Mouse (Mus musculus) liver, embryonic 14.5 days (tissue): ENCODE data around the gene Gid4. TPM values are rescaled to one million over a fixed set of nuclear protein-coding genes. Genes with fewer than 3 reads are reported as not detected.
A peak's percentile ranks its signal among the peaks of the same experiment; 100 is the strongest.

Experiments
- ATAC-seq: fragments of 200-750 bp; cut with Nextera tagmentation; 2 replicates; pipeline ENCODE4 v1.8.0; 2017; ENCODE audit warnings: moderate number of reproducible peaks, mild to moderate bottlenecking, moderate library complexity; ENCODE audit not compliant: insufficient read depth
- DNase-seq, 3 experiments: peaks; one replicate each; pipeline ENCODE4 v3.0.0-alpha.2; 2012 to 2013; ENCODE audit warnings: low read depth in 3 of 3, low spot score in 3 of 3
- H3K27ac ChIP-seq: fragments of 300-500 bp; sonication (generic); 2 replicates; pipeline ENCODE4 v1.5.1; 2014; ENCODE audit warnings: moderate library complexity, mild to moderate bottlenecking, control low read depth, inconsistent platforms
- H3K27me3 ChIP-seq: fragments of 300-500 bp; sonication (generic); 2 replicates; pipeline ENCODE4 v1.6.1; 2014; ENCODE audit warnings: mild to moderate bottlenecking, low read length, moderate library complexity; ENCODE audit not compliant: control insufficient read depth, insufficient read depth
- H3K36me3 ChIP-seq: fragments of 300-500 bp; sonication (generic); replicated peaks from 2 replicates; pipeline ENCODE4 v1.6.1; 2014; ENCODE audit warnings: low read depth; ENCODE audit not compliant: control insufficient read depth, insufficient read depth
- H3K4me1 ChIP-seq, 2 experiments: fragments of 200-500 bp in 1 of 2; fragments of 300-500 bp in 1 of 2; sonication (generic) in 1 of 2; replicated peaks; 2 replicates each; pipeline ENCODE4 v1.6.1; 2012 to 2014; ENCODE audit warnings: antibody characterized with exemption in 1 of 2, inconsistent platforms in 1 of 2, low read length in 1 of 2; ENCODE audit not compliant: control insufficient read depth in 2 of 2, insufficient read depth in 2 of 2
- H3K4me2 ChIP-seq: fragments of 300-500 bp; sonication (generic); 2 replicates; pipeline ENCODE4 v1.6.1; 2014; ENCODE audit warnings: low read depth, mild to moderate bottlenecking, control low read depth, moderate library complexity
- H3K4me3 ChIP-seq, 2 experiments: fragments of 200-500 bp in 1 of 2; fragments of 300-500 bp in 1 of 2; sonication (generic) in 1 of 2; 2 replicates each; pipeline ENCODE4 v1.5.1; 2012 to 2014; ENCODE audit warnings: low read depth in 2 of 2, low read length in 2 of 2, mild to moderate bottlenecking in 2 of 2, control low read depth in 1 of 2, inconsistent platforms in 1 of 2, moderate library complexity in 1 of 2; ENCODE audit not compliant: insufficient read depth in 1 of 2
- H3K9ac ChIP-seq: fragments of 300-500 bp; sonication (generic); replicated peaks from 2 replicates; pipeline ENCODE4 v1.6.1; 2014; ENCODE audit warnings: mild to moderate bottlenecking, control low read depth, moderate library complexity
- H3K9me3 ChIP-seq: fragments of 300-500 bp; sonication (generic); 2 replicates; pipeline ENCODE4 v1.6.1; 2016; ENCODE audit warnings: low read length, mixed read lengths; ENCODE audit not compliant: control insufficient read depth
- CTCF ChIP-seq: IDR thresholded peaks from 2 replicates; pipeline ENCODE4 v1.5.1; 2016; ENCODE audit warnings: antibody characterized with exemption, low read depth, control low read depth
- EP300 ChIP-seq: IDR thresholded peaks from 2 replicates; pipeline ENCODE4 v1.6.1; 2016; ENCODE audit warnings: antibody characterized with exemption, low read depth
- WGBS: fragments of 180-500 bp; shearing (Covaris S2); extraction: QIAGEN DNeasy Blood & Tissue Kit; methylation state at CpG from one replicate; pipeline ENCODE4 v1.1.7; 2014; ENCODE audit not compliant: insufficient replicate concordance; 5-methylcytosine and 5-hydroxymethylcytosine counted together
- polyA plus RNA-seq, 2 experiments: library from polyadenylated mRNA; depleted of rRNA in 1 of 2; stranded (reverse) in 1 of 2; unstranded in 1 of 2; fragments of >200 nt; fragmentation: Nextera tagmentation in 1 of 2; extraction: Ambion mirVana in 1 of 2; gene quantifications; 2 replicates each; pipeline versions ENCODE4 v1.2.1 to v1.2.3; 2012 to 2014

Gid4 gene
- polyA plus RNA-seq, 2 experiments = 6.1 to 8.4 TPM

DNA sequence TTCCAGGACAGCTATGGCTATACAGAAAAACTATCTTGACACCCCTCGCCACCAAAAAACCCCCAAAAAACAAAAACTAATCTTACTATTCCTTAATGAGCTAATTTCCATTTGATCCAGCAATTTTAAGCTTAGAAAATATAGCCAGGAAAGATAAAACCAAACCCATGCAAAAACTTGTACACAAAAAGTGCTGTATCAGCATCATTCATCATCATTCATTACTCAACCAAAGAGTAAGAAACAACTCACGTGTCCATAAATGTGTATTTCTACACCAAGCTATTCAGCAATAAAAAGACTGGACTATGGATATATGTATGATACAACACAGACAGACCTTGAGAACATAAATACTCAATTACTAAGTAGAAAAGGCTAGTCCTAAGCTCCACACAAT, 4.0 kb upstream of the Gid4 start:
- peaks cover 11% of the 10 kb centered on the region for H3K36me3 ChIP-seq
- no peak overlapping the region for H3K9ac ChIP-seq
- no peaks in the 10 kb centered on the region for H3K27me3 ChIP-seq
- H3K4me3 ChIP-seq = no peak overlapping the region
- peaks cover 13% of the 10 kb centered on the region in 2 experiments for H3K4me1 ChIP-seq
- no peak for DNase-seq
- TF ChIP-seq EP300 (no peak), CTCF (no peak)
- no peak for ATAC-seq
- H3K27ac ChIP-seq = no peak overlapping the region
- no peak overlapping the region for H3K4me2 ChIP-seq
- no peaks in the 10 kb centered on the region for H3K9me3 ChIP-seq
- WGBS = 80% methylated on average over 2 of the region's 2 CpGs

GRCm38 (mm10) chr11:60416590-60416962, 369 bp upstream of the Gid4 start:
- H3K4me2 ChIP-seq = peak overlapping the region; percentile 69

GRCm38 (mm10) chr11:60417717-60418472, 950 bp downstream of the Gid4 start, which contains the start of gene Atpaf2:
TSS of gene Atpaf2 (minus strand) at chr11:60418457.
- ATAC-seq (peak; percentile 34), DNase-seq (peak in 2 of 3 experiments; percentile 11 to 13)
- Histone ChIP-seq H3K36me3 (peaks cover 2% of the 10 kb centered on the region; the same call in 1 of the 2 replicates), H3K27ac (peak within 1 kb of the TSS; percentile 31), H3K27me3 (no peaks in the 10 kb centered on the region), H3K4me2 (peak within 1 kb of the TSS; percentile 99), H3K9me3 (no peaks in the 10 kb centered on the region), H3K4me1 (peaks cover 22 to 23% of the 10 kb centered on the region in 2 experiments), H3K4me3 (peak within 1 kb of the TSS; percentile 72 to 85), H3K9ac (peak within 1 kb of the TSS; percentile 79)
- TF ChIP-seq EP300 = no peak
- no peak for TF ChIP-seq CTCF
- under 1% methylated on average over 38 of the region's 39 CpGs for WGBS

More at GRCm38 (mm10) chr11:60416590-60416962, 369 bp upstream of the Gid4 start:
- DNase-seq (peak in 1 of 3 experiments; percentile 10), ATAC-seq (peak; percentile 27)
- no peak for TF ChIP-seq CTCF
- no peaks in the 10 kb centered on the region for H3K9me3 ChIP-seq
- no peaks in the 10 kb centered on the region for H3K27me3 ChIP-seq
- peak overlapping the region; percentile 85 to 87 for H3K4me3 ChIP-seq
- H3K9ac ChIP-seq = peak overlapping the region; percentile 82
- peaks cover 22 to 23% of the 10 kb centered on the region in 2 experiments for H3K4me1 ChIP-seq
- WGBS = under 1% methylated on average over 21 of the region's 21 CpGs
- H3K27ac ChIP-seq = peak overlapping the region; percentile 5; the same call in 1 of the 2 replicates
- H3K36me3 ChIP-seq = peaks cover 2% of the 10 kb centered on the region; the same call in 1 of the 2 replicates

GRCm38 (mm10) chr11:60418473-60418803, 1.5 kb downstream of the Gid4 start:
- DNase-seq = peak in 2 of 3 experiments; percentile 41 to 45
- WGBS = 2% methylated on average over 6 of the region's 6 CpGs

DNA sequence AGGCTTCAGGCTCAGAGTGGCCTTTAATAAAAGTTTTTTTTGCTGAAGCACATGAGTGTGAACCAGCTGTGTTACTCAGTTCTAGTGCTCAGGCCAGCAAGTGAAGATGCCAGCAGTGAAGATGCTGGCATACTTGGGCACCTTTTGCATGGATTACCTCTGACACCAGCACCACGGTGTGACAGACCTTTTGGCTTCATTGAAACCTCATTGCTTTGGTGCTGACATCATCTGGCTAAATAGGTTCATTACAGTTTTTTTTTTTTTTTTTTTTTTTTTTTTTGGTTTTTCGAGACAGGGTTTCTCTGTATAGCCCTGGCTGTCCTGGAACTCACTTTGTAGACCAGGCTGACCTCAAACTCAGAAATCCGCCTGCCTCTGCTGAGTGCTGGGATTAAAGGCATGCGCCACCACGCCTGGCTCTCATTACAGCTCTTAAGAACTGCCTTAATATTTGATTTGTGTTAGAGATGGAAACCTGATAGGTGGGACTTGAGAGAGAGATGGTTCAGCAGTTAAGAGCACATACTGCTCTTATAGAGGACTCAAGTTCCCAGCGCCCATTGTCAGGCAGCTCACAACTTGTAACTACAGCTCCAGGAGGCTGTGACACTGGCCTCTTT, 5.2 kb downstream of the Gid4 start:
- ATAC-seq (no peak), DNase-seq (no peak)
- Histone ChIP-seq H3K9me3 (no peaks in the 10 kb centered on the region), H3K9ac (no peak overlapping the region), H3K4me1 (peaks cover 9 to 10% of the 10 kb centered on the region in 2 experiments), H3K27ac (no peak overlapping the region), H3K4me2 (no peak overlapping the region), H3K36me3 (no peaks in the 10 kb centered on the region), H3K27me3 (no peaks in the 10 kb centered on the region), H3K4me3 (no peak overlapping the region)
- 67% methylated on average over 5 of the region's 6 CpGs for WGBS
- TF ChIP-seq EP300 = no peak
- TF ChIP-seq CTCF = 0 out of 2 replicates have a peak, but pooled peaks have one; percentile 18

More at GRCm38 (mm10) chr11:60418473-60418803, 1.5 kb downstream of the Gid4 start:
- Histone ChIP-seq H3K4me3 (peak overlapping the region; percentile 72 to 85), H3K9me3 (no peaks in the 10 kb centered on the region), H3K4me2 (peak overlapping the region; percentile 99), H3K27ac (peak overlapping the region; percentile 31), H3K4me1 (peaks cover 22 to 23% of the 10 kb centered on the region in 2 experiments), H3K9ac (peak overlapping the region; percentile 79), H3K27me3 (no peaks in the 10 kb centered on the region), H3K36me3 (peaks cover 2% of the 10 kb centered on the region; the same call in 1 of the 2 replicates)
- no peak for ATAC-seq
- TF ChIP-seq EP300 (no peak), CTCF (no peak)
